Mouse (Mus musculus) frontal cortex, adult 2 months (tissue): ENCODE results near the gene Thbs4. TPM values are rescaled to one million over a fixed set of nuclear protein-coding genes. Genes with fewer than 3 reads are reported as not detected.

Experiments used
- DNase-seq, 2 experiments: peaks; one replicate each; pipeline ENCODE4 v3.0.0; 2022; ENCODE audit warnings: low spot score in 1 of 2; ENCODE audit errors: extremely low spot score in 1 of 2
- polyA plus RNA-seq: library from polyadenylated mRNA; depleted of rRNA; stranded (reverse); fragments of >200 nt; gene quantifications from 2 replicates; pipeline ENCODE4 v1.2.3, GENCODE M21; 2012; rRNA removed

Thbs4 gene
- 2.5 and 3.7 TPM in 2 replicates for polyA plus RNA-seq

- DNase-seq = no peak
Observed at GRCm38 (mm10) chr13:92794462-92795214, at the start of gene Thbs4. Gene Thbs4, minus strand, starts transcription at chr13:92794818.

DNA sequence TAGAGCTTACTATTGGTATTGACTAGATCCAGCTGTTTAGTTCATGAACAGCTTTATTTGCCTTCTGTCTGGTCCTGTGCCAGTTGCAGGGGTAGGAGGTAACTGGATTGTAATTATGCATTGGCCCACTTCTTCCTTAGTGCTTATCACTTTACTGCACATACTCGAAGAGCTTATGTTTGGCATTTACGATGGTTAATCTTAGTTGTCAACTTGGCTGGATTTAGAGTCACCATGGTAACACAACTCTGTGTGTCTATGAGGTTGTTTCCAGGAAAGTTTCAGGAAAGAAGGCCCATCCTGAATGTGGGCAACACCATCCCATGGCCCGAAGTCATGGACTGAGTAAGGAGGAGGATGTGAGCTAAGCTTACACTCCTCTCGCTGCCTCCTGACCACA lies 38.5 kb upstream of the Thbs4 start:
- DNase-seq = no peak

DNA sequence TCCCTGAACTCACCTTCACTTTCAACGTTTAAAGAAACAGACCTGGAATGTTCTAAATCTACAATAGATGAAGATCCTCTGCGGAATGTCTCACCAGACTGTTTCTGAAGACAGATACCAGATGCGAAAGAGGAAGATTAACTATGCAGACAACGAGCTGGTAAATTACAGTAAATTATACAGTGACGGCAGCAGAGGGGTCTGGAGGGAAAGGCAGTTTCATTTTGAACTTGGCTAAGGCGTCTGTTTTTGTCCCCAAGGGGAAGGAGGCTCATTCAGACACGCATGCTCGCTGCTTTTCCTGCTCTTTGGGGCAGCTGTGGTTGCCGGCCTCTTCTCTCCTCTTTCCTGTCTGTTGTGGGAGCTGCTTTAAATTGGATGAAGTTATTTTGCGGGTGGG lies 34.2 kb upstream of the Thbs4 start:
- no peak for DNase-seq

DNA sequence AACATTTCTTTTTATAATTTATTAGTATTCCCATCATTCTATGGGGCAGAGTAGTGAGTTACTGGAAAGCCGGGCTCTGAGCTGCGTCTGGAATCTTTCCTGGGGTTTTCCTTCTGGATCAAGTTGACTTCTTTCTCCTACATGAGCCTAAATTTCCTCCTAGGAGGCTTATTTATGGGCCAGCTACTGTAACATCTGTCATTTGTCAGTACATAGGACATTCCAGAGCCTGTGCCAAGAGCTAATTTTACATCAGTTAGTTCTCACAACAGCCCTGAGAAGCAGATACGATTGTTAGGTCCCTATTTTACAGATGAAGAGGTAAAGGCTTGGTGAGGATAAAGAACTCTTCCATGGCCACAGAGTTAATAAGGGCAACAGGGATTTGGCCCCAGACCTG lies 22.7 kb upstream of the Thbs4 start:
- no peak for DNase-seq

GRCm38 (mm10) chr13:92816329-92816728 lies 21.7 kb upstream of the Thbs4 start:
- DNase-seq = no peak

- DNase-seq = peak; percentile 14 to 55
Observed at GRCm38 (mm10) chr13:92810592-92810991, 16.0 kb upstream of the Thbs4 start.

- DNase-seq = no peak
Observed at GRCm38 (mm10) chr13:92807849-92808248, 13.2 kb upstream of the Thbs4 start.

DNA sequence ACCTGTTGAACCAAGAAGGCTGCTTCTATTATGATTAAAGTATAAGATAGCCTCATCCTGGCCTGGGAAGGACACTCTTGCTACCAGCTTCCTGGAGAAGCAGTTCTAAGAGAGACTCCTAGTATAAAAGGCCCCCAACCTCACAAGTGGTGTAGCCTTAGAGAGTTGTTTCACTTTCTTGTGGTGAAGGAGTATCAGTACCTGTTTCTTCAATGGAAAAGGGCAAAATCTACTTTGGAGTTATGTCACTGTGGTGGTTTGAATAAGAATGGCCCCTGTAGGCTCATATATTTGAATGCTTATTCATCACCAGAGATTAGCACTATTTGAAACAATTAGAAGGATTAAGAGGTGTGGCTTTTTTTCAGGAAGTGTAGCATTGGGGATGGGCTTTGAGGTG lies 12.2 kb upstream of the Thbs4 start:
- DNase-seq = no peak

DNA sequence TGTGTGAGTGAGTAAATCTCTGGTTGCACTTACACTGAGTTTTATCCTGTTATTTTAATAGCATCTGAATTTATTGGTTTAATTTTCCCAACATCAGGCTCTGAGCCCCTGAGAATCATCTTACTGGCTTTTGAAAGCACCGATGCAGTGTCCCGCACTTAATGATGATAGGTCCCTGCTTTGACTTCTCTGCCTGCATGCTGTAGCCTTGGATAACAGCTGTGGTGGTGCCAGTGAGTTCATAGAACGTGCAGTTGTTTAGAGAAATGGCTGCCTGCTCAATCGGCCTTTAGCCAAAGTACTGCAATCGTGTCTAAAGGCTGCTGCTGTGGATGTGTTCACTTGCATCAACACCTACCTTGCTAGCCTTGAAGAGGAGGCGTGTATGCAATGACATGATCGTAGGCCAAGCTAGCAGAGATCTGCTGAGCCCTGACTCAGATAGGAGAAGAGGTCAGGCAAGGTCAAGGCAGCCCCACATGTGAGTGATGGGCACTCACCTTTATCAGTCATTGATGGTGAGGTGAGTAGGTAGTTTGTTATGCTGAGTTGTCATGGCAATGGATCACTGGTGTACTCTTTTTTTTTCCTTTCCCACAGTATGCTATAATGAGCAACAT lies 4.8 kb upstream of the Thbs4 start:
- peak; percentile 15 to 38 for DNase-seq

DNA sequence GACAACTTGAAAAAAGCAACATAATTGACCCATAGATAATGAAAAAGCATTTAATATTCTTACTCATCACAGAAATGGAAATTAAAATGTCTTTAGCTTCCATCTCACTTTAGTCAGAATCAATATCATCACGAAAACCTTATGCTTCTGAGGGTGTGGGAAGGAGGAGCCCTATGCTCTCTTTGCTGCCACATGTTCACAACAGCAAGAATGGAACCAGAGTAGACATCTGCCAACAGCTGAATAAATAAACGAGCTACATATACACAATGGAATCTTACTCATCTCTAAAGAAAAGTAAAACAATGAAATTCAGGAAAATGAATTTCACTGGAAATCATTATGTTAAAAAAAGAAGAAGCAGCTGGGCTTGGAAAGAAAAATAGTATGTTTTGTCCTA lies 4.2 kb upstream of the Thbs4 start:
- DNase-seq = no peak

GRCm38 (mm10) chr13:92793636-92794035 lies 982 bp downstream of the Thbs4 start:
- no peak for DNase-seq

DNA sequence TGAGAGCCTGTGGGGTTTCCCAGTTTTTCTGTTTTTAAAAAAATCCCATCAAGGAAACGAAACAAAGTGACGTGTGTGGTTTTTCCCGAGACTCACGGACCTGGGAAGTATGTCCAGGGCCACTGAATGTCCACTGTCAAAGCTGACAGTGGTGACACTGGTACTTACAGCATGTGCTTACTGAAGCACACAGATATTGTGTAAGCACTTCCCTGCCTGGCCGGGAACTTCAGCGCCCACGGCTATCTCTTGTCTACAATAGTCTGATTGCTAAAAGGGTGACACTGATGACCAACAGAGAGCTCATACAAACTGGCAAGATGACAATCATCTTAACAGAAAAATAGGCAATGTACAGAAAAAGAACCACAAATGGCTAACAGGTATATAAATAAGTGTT lies 3.1 kb downstream of the Thbs4 start:
- no peak for DNase-seq

GRCm38 (mm10) chr13:92784311-92784710 lies 10.3 kb downstream of the Thbs4 start:
- DNase-seq = peak in 1 of 2 experiments; percentile 31

DNA sequence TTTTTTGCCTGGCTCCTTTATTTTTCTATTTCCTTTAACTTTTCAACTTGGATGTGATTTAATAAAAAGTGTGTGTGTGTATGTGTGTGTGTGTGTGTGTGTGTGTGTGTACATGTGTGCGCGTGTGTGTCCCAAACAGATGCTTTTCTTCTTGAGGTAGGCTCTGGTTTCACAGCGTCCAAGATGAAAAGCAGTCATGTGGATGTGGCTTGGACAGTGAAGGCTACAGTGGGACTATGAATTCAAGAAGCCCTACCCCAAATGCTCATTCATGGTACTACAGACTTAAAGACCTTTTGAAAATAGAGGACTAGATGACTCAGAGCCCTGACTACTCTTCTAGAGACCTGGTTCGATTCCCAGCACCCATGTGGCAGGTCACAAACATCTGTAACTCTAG lies 11.1 kb downstream of the Thbs4 start:
- DNase-seq = no peak

DNA sequence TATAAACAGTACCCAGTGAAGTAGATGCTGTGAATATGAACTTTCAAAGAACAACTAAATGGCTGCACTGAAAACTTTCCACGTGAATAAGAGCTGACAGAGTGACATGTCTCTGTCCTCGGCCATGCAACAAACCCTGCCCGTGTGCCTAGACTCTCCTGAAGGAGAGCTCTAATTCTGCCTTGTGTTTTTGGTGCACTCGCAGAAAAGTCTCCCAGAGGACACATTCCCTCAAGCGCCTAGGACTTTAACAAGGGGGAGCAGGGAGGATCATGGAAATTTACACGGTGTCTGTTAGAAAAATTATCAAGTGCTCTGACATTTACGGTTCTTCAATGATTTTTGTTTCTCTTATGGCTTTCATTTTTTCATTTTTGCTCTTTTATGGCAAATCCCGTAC lies 13.7 kb downstream of the Thbs4 start:
- DNase-seq = no peak

- DNase-seq = no peak
Observed at GRCm38 (mm10) chr13:92780076-92780475, 14.5 kb downstream of the Thbs4 start.

DNA sequence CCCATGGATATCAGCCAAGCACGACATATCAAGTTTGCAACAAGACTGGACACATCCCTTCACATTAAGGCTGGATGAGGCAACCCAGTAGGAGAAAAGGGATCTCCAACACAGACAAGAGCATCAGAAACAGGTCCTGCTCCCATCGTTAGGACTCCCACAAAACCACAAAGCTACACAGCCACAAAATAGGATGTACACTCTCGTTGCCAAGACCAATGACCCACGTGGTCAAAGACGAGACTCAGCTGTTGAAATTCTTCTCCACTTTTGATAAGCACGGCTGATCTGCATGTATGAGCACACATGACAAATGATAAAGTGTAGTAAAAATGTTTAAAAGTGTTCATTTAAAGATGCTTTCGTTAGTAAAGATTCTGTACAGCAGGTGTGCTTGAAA lies 16.0 kb downstream of the Thbs4 start:
- no peak for DNase-seq

- no peak for DNase-seq
Observed at GRCm38 (mm10) chr13:92775916-92776315, 18.7 kb downstream of the Thbs4 start.

DNA sequence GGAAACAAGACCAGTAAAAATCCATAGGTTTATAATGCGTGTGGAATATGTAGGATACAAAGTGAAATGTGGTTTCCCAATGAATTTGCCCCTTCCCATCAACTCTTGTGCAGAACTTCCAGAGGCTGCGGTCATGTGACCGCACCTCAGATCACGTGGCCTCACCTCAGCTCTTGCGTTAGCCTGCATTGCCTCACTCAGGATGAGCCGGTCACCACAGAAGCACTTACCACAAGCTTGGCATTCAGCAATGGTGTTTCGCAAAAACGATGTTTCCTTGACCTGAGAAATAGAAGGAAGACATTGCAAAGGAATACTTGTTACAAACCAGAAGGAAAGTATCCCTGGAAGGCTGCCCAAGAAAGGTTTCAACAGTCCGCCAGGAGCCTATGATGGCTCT lies 19.7 kb downstream of the Thbs4 start:
- DNase-seq = no peak

DNA sequence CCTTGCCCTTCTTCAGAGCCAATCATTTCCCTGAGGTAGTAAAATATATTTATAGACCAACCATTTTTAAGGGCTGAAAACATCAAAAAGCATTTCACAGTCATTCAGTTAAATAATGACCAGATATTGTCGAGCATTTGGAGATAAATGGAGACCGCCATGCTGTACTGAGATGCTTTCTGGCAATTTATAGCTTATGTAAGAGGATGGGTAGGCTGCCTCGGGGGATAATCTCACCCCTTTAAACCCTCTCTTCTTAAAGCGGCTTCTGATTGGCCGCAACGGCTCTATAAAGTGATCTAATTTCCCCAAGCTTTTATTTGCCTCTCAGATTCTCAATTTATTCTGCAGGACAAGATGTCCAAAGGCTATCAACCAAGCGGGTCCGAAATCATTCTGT lies 22.1 kb downstream of the Thbs4 start:
- DNase-seq = no peak

DNA sequence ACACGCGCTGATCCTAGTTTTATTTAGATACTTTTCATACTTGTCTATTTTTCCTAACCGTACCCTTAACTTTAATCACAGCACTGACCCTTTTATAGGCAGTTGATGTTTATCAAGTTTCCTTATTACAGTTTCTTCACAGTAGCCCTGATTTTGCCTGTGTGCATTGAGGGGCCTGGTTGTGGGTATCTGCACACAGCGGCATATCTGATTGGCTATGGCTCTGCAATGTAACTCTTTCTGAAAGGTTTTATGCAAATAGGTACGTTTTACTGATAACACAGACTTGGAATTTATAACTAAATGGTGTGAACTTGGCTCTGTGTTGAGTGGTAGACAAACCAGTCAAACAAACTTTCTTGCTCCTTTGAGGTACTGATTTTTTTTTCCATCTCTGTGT lies 23.1 kb downstream of the Thbs4 start:
- DNase-seq = no peak

GRCm38 (mm10) chr13:92765454-92766242 lies 29.0 kb downstream of the Thbs4 start:
- no peak for DNase-seq
